Mouse (Mus musculus) fibroblast of lung, adult 2 months (primary cell): ENCODE results near the gene Tmem205.

Experiments used
- DNase-seq: peaks from one replicate; pipeline ENCODE4 v3.0.0-alpha.2; 2011; ENCODE audit warnings: low read depth

Gene Tmem205

DNA sequence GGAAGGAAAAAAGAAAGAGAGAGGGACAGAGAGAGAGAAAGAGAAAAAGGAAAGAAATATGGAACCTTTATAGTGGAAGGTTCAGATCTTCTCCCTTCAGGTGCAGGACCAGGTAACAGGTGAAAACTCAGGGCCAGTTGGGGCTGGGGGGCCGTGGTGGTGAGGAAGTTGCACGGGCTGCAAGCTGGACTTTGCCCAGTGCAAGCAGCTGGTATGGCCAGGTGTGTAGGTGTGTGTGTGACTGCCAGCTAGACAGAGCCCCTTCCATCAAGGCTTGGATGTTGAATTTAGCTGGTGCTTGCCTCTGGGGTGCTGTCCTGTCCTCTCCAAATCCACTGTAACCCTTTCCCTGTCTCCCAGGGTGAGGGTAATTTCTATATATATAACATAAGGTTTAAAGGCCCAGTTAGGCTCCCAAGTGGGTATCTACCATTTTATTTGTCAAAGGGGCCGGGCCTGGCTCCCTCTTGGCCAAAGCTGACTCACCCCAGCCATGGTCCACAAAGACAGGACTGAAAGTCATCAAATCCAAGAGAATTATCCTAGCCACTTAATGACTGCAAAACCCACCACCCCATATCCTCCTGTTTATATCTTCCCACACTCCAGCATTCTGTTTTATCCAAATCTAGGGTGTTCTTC lies 10.4 kb downstream of the Tmem205 start:
- no peak for DNase-seq

DNA sequence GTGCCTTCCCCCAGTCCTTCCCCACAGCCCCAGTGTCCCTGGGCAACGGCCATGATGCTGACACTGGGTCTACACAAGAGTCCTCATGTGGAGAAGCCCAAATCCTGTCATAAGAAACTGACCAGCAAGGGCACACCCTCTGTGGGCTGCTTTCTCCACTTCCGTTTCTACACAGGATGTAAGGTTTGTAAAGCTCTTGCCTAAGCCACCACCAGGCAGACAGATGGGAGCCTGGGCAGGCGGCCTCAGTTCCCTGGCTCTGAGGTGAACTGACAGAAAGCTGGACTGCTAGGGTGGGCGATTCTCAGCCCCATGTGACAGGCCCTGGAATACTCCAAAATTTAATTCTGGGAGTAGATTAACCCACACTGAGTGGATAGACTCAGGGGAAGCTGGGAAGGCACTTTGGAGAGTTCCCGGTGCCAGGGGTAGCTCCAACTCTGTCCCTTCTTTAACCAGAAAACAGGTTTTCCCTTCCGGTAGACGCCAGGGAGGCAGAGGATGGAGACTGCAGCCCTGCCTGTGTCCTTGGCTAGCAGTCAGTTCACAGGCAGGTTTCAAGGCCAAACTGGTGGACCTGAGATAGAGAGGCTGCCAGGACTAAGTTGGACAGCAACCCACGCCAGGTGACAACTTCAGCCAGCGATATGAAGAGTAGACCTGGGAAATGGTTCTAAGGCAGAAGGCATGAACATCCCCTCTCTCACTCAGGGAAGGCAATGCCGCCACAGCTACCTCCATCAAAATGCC lies 17.7 kb downstream of the Tmem205 start:
- DNase-seq, result no peak

DNA sequence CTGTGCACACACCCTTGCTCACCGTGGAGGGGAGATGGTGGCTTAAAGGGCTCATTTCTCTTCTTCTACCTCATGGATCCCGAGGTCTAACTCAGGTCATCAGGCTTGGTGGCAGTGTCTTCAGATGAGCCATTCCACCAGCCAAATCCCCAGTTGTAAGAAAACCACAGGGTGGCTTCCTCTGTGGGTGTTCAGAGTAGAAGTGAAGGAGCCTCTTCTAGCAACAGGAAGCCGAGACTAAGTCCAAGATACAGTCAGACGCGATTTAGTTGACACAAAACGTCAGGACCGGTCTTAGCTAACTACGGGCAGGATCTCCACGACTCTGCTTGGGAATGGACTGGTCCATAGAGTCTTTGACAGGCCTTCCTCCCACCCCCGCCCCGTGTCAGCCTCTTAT lies 19.1 kb downstream of the Tmem205 start:
- DNase-seq, result no peak

GRCm38 (mm10) chr9:21904031-21904430 lies 23.3 kb downstream of the Tmem205 start:
- no peak for DNase-seq

DNA sequence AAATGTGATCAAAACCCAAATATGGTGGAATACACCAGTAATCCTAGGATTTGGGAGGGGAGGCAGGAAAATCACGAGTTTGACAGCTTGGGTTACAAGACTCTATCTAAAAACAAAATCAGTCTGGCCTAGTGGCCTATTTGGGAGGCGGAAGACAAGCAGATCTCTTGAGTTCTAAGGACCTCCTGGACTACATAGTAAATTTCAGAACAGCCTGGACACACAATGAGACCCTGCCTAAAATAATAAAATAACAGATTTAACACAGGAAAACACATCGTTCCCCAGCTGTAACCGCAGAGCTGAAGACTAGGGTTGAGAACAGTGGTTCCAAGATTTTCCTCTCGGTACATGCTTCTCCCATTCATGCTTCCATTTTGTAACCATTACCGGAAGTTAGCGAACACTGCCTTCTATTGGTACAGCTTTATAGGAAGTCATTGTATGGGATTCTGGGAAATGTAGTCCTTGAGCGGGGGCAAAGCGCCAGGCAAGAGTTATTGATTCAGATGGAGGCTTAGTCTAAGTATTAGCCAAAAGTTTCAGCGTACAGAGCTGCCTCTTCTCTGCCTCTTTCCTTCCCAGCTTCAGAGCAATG lies 26.0 kb downstream of the Tmem205 start:
- DNase-seq, result peak; percentile 57

- DNase-seq, result no peak
Observed at GRCm38 (mm10) chr9:21889229-21889628, 38.1 kb downstream of the Tmem205 start.

DNA sequence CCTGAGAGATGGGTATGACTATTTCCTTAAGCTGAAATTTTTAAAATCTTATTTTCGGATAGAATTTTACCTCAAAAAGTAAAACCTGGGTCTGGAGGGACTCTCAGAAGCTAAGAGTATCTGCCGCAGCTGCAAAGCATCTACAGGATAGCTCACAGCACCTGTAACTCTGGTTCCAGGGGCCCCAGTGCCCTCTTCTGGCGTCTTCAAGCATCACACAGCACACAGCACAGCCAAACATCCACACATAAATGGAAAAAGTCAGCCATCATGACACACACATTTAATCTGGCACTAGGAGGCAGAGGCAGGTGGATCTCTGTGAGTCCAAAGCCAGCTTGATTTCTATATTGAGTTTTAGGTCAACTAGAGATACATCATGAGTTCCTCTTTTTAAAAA lies 50.8 kb downstream of the Tmem205 start:
- no peak for DNase-seq

DNA sequence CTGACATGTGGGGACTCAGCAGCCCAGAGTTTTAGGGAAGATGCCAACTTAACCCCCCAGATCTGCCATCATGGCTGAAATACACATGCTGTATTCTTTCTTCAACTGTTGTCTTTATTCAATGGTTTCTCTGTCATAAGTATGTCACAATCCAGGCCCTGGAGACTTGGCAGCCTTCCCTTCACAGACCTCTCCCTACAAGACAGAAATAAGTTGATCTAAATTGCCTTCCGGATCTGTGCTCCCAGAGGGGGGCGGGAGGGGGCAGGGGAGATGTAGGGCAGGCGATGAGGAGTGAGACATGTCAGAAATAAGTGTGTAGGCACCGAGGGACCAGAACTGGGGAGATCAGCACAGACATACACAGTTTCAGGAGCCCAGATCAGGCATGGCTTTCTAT lies 55.2 kb downstream of the Tmem205 start:
- no peak for DNase-seq
